Mouse (Mus musculus) ovary, postnatal 36 days (tissue): Measurements from ENCODE around the gene Foxg1.

Experiments used
- DNase-seq: peaks from one replicate; pipeline ENCODE4 v3.0.0; 2022; ENCODE audit warnings: low spot score, mixed read lengths

Gene Foxg1

GRCm38 (mm10) chr12:49409833-49410232, 27.4 kb downstream of the Foxg1 start:
- no peak for DNase-seq

GRCm38 (mm10) chr12:49417963-49418362, 35.5 kb downstream of the Foxg1 start:
- no peak for DNase-seq
